Mouse (Mus musculus) MEL (cell line): ENCODE results near the gene Rbm28. TPM values are rescaled to one million over a fixed set of nuclear protein-coding genes. Genes with fewer than 3 reads are reported as not detected.

Experiments
- DNase-seq: peaks from one replicate; pipeline ENCODE4 v3.0.0; 2011; ENCODE audit warnings: low read depth, low spot score
- H3K27ac ChIP-seq: 2 replicates; pipeline ENCODE4 v1.5.1; 2012; ENCODE audit warnings: low read depth, mild to moderate bottlenecking, control low read depth, low read length, moderate library complexity; ENCODE audit not compliant: control insufficient read depth
- H3K27me3 ChIP-seq, 2 experiments: fragments of 150-350 bp in 1 of 2; sonication (generic) in 1 of 2; 2 replicates each; pipeline ENCODE4 v1.6.1; 2012; ENCODE audit warnings: low read length in 2 of 2, mild to moderate bottlenecking in 2 of 2, improper control_type of control experiment in 1 of 2, moderate library complexity in 1 of 2; ENCODE audit not compliant: insufficient read depth in 2 of 2, control insufficient read depth in 1 of 2
- H3K36me3 ChIP-seq, 2 experiments: 2 replicates each; pipeline ENCODE4 v1.6.1; 2012 to 2014; ENCODE audit warnings: low read length in 2 of 2, improper control_type of control experiment in 1 of 2, inconsistent platforms in 1 of 2, mild to moderate bottlenecking in 1 of 2; ENCODE audit not compliant: insufficient read depth in 2 of 2, control insufficient read depth in 1 of 2
- H3K4me1 ChIP-seq, 2 experiments: fragments of 150-350 bp in 1 of 2; sonication (generic) in 1 of 2; 2 replicates each; pipeline ENCODE4 v1.6.1; 2012; ENCODE audit warnings: low read length in 2 of 2, improper control_type of control experiment in 1 of 2, mild to moderate bottlenecking in 1 of 2; ENCODE audit not compliant: insufficient read depth in 2 of 2, control insufficient read depth in 1 of 2
- H3K4me3 ChIP-seq, 2 experiments: fragments of 150-350 bp in 1 of 2; sonication (generic) in 1 of 2; 2 replicates each; pipeline ENCODE4 v1.5.1; 2012; ENCODE audit warnings: low read depth in 2 of 2, low read length in 2 of 2, mild to moderate bottlenecking in 2 of 2, moderate library complexity in 2 of 2, control low read depth in 1 of 2, improper control_type of control experiment in 1 of 2; ENCODE audit not compliant: control insufficient read depth in 1 of 2, insufficient read depth in 1 of 2
- H3K79me2 ChIP-seq: 2 replicates; pipeline ENCODE4 v1.6.1; 2012; ENCODE audit warnings: mild to moderate bottlenecking, low read length, moderate library complexity; ENCODE audit not compliant: control insufficient read depth, poor library complexity, insufficient read depth
- H3K9ac ChIP-seq: 2 replicates; pipeline ENCODE4 v1.6.1; 2012; ENCODE audit warnings: low read depth, mild to moderate bottlenecking, control low read depth, low read length, moderate library complexity; ENCODE audit not compliant: control insufficient read depth, poor library complexity, severe bottlenecking
- H3K9me3 ChIP-seq: fragments of 150-350 bp; sonication (generic); replicated peaks from 2 replicates; pipeline ENCODE4 v1.6.1; 2012; ENCODE audit warnings: mild to moderate bottlenecking, low read length, improper control_type of control experiment, moderate library complexity; ENCODE audit not compliant: insufficient read depth
- EP300 ChIP-seq, 2 experiments: IDR thresholded peaks; 2 replicates each; pipeline ENCODE4 v1.6.1; 2011; ENCODE audit warnings: improper control_type of control experiment in 2 of 2, low read length in 2 of 2, low read depth in 1 of 2, mild to moderate bottlenecking in 1 of 2
- ETS1 ChIP-seq: IDR thresholded peaks from 2 replicates; pipeline ENCODE4 v1.6.1; 2012; ENCODE audit warnings: low read depth, mild to moderate bottlenecking, inconsistent platforms, low read length, improper control_type of control experiment, moderate library complexity
- JUND ChIP-seq: IDR thresholded peaks from 2 replicates; pipeline ENCODE4 v1.6.1; 2011; ENCODE audit warnings: low read depth, mild to moderate bottlenecking, improper control_type of control experiment, low read length
- MAX ChIP-seq: IDR thresholded peaks from 2 replicates; pipeline ENCODE4 v1.6.1; 2011; ENCODE audit warnings: low read length, improper control_type of control experiment
- MYC ChIP-seq: IDR thresholded peaks from 2 replicates; pipeline ENCODE4 v1.6.1; 2011; ENCODE audit warnings: low read depth, mild to moderate bottlenecking, low read length, improper control_type of control experiment, moderate library complexity
- POLR2AphosphoS5 ChIP-seq: IDR thresholded peaks from 2 replicates; pipeline ENCODE4 v1.6.1; 2012; ENCODE audit warnings: low read depth, borderline replicate concordance, mild to moderate bottlenecking, inconsistent platforms, low read length, moderate library complexity, mixed read lengths
- SIN3A ChIP-seq: IDR thresholded peaks from 2 replicates; pipeline ENCODE4 v1.6.1; 2012; ENCODE audit warnings: low read length, improper control_type of control experiment, inconsistent platforms
- SMC3 ChIP-seq: IDR thresholded peaks from 2 replicates; pipeline ENCODE4 v1.6.1; 2011; ENCODE audit warnings: low read depth, low read length, improper control_type of control experiment
- TAL1 ChIP-seq: IDR thresholded peaks from 2 replicates; pipeline ENCODE4 v1.6.1; 2012; ENCODE audit warnings: mild to moderate bottlenecking, inconsistent platforms, low read length, moderate library complexity, mixed read lengths
- UBTF ChIP-seq: IDR thresholded peaks from 2 replicates; pipeline ENCODE4 v1.6.1; 2012; ENCODE audit warnings: low read depth, mild to moderate bottlenecking, inconsistent platforms, low read length, improper control_type of control experiment, moderate library complexity, borderline replicate concordance; ENCODE audit not compliant: insufficient read depth
- polyA plus RNA-seq, 2 experiments: library from polyadenylated mRNA; stranded (reverse) in 1 of 2; unstranded in 1 of 2; fragments of >175 nt in 1 of 2; fragments of >200 nt in 1 of 2; gene quantifications; 2 replicates each; pipeline versions ENCODE4 v1.2.1 to v1.2.4; 2012; ENCODE audit warnings: low replicate concordance in 2 of 2, low read depth in 1 of 2; ENCODE audit not compliant: insufficient read length in 2 of 2, insufficient read depth in 1 of 2, missing spikeins in 1 of 2
- total RNA-seq: library from RNA; depleted of rRNA; stranded (reverse); fragments of 300-350 nt; gene quantifications from 2 replicates; pipeline ENCODE4 v1.2.3, GENCODE M21; 2012

Gene Rbm28
- total and polyA plus RNA-seq, 3 experiments: 48.2 to 312 (median 91.2) TPM

GRCm38 (mm10) chr6:29193961-29194750, 29.4 kb upstream of the Rbm28 start:
- H3K9me3 ChIP-seq: no peaks in the 10 kb centered on the region
- H3K4me1 ChIP-seq: peaks cover 0 to 14% of the 10 kb centered on the region in 2 experiments; a peak in 1 of 4 replicates
- DNase-seq: peak; percentile 77
- no peak overlapping the region for H3K27ac ChIP-seq
- H3K36me3 ChIP-seq: peaks cover 0 to 5% of the 10 kb centered on the region in 2 experiments; a peak in 2 of 4 replicates
- TF ChIP-seq TAL1: peak; percentile 55
- peak; percentile 20; the same call in 1 of the 2 replicates for TF ChIP-seq ETS1
- TF ChIP-seq MYC: no peak
- TF ChIP-seq EP300 (IDR thresholded peaks at IDR 0.05; ENCODE audit: low read depth in 1 of 2, low read length in 2 of 2): peak in 1 of 2 experiments; percentile 39; a peak in 1 of 4 replicates
- H3K27me3 ChIP-seq: peaks cover 0 to 1% of the 10 kb centered on the region in 2 experiments; a peak in 2 of 4 replicates
- H3K4me3 ChIP-seq: peak overlapping the region; percentile 18 to 38; a peak in 3 of 4 replicates
- peak overlapping the region; percentile 13 for H3K9ac ChIP-seq
- H3K79me2 ChIP-seq: no peaks in the 10 kb centered on the region

- no peak overlapping the region for H3K9ac ChIP-seq
- TF ChIP-seq EP300 (IDR thresholded peaks at IDR 0.05; ENCODE audit: low read depth in 1 of 2, low read length in 2 of 2): peak in 1 of 2 experiments; percentile 39; a peak in 1 of 4 replicates
- TF ChIP-seq JUND: no peak
- peak; percentile 66 for TF ChIP-seq TAL1
- TF ChIP-seq POLR2AphosphoS5: no peak
- no peaks in the 10 kb centered on the region for H3K4me1 ChIP-seq
- H3K4me3 ChIP-seq: no peak overlapping the region
- no peak overlapping the region for H3K27ac ChIP-seq
- no peaks in the 10 kb centered on the region for H3K9me3 ChIP-seq
- peaks cover 0 to 3% of the 10 kb centered on the region in 2 experiments; a peak in 1 of 4 replicates for H3K27me3 ChIP-seq
- no peaks in the 10 kb centered on the region for H3K79me2 ChIP-seq
- H3K36me3 ChIP-seq: no peaks in the 10 kb centered on the region
- peak; percentile 30 for DNase-seq
Measured at GRCm38 (mm10) chr6:29187936-29188335, 23.1 kb upstream of the Rbm28 start.

DNA sequence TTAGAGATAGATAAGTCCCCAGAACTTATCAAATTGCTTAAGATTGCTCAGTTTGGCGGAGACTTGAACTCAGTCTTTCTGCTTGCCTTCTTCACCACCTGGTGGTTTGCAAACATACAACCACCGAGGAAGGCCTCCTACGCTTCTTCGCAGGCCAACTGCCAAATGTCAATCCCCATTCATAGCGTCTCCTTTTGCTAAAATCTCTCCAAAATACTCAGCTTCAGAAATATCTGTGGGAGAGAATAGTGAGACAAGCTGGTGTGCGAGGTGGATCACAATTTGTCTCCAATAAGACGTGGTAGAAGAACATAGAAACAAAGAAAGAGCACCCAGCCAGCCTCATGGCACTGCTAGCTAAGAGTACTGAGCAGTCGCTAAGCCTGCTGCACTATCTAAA, 15.0 kb upstream of the Rbm28 start:
- no peak overlapping the region for H3K27ac ChIP-seq
- H3K79me2 ChIP-seq: no peaks in the 10 kb centered on the region
- H3K9me3 ChIP-seq: no peaks in the 10 kb centered on the region
- no peaks in the 10 kb centered on the region for H3K36me3 ChIP-seq
- peaks cover 0 to 21% of the 10 kb centered on the region in 2 experiments; a peak in 3 of 4 replicates for H3K27me3 ChIP-seq
- TF ChIP-seq SMC3 (no peak), SIN3A (no peak), UBTF (no peak), MAX (no peak)
- H3K4me3 ChIP-seq: no peak overlapping the region
- no peak for DNase-seq
- H3K9ac ChIP-seq: no peak overlapping the region
- H3K4me1 ChIP-seq: no peaks in the 10 kb centered on the region
